Mouse (Mus musculus) liver, postnatal 0 days (tissue): ENCODE measurements around the gene Kcnt2. TPM values are rescaled to one million over a fixed set of nuclear protein-coding genes. Genes with fewer than 3 reads are reported as not detected.
A peak's percentile ranks its signal among the peaks of the same experiment; 100 is the strongest.

ENCODE experiments used
- ATAC-seq: fragments of 200-750 bp; cut with Nextera tagmentation; 2 replicates; pipeline ENCODE4 v1.8.0; 2017; ENCODE audit warnings: mild to moderate bottlenecking, moderate library complexity
- DNase-seq: peaks from one replicate; pipeline ENCODE4 v3.0.0-alpha.2; 2016
- H3K27ac ChIP-seq: fragments of 300-500 bp; sonication (generic); 2 replicates; pipeline ENCODE4 v1.5.1; 2014; ENCODE audit warnings: antibody characterized with exemption, moderate library complexity, mild to moderate bottlenecking, low read depth
- H3K27me3 ChIP-seq: fragments of 300-500 bp; sonication (generic); 2 replicates; pipeline ENCODE4 v1.6.1; 2014; ENCODE audit warnings: low read length, control low read depth, mixed read lengths; ENCODE audit not compliant: insufficient read depth
- H3K36me3 ChIP-seq: fragments of 300-500 bp; sonication (generic); replicated peaks from 2 replicates; pipeline ENCODE4 v1.6.1; 2014; ENCODE audit warnings: mild to moderate bottlenecking, control low read depth, low read length, moderate library complexity, mixed read lengths; ENCODE audit not compliant: insufficient read depth
- H3K4me1 ChIP-seq: fragments of 300-500 bp; sonication (generic); 2 replicates; pipeline ENCODE4 v1.6.1; 2014; ENCODE audit warnings: antibody characterized with exemption, mild to moderate bottlenecking, control low read depth; ENCODE audit not compliant: insufficient read depth
- H3K4me2 ChIP-seq: fragments of 300-500 bp; sonication (generic); 2 replicates; pipeline ENCODE4 v1.6.1; 2014; ENCODE audit warnings: low read depth, mild to moderate bottlenecking, low read length, moderate library complexity, mixed read lengths
- H3K4me3 ChIP-seq: fragments of 300-500 bp; sonication (generic); 2 replicates; pipeline ENCODE4 v1.5.1; 2014; ENCODE audit warnings: low read depth, low read length
- H3K9ac ChIP-seq: fragments of 300-500 bp; sonication (generic); replicated peaks from 2 replicates; pipeline ENCODE4 v1.6.1; 2014; ENCODE audit warnings: mild to moderate bottlenecking, moderate library complexity
- H3K9me3 ChIP-seq: fragments of 300-500 bp; sonication (generic); 2 replicates; pipeline ENCODE4 v1.6.1; 2016; ENCODE audit warnings: mild to moderate bottlenecking, control low read depth, low read length, mixed read lengths
- CTCF ChIP-seq: sonication (generic); IDR thresholded peaks from 2 replicates; pipeline ENCODE4 v1.5.1; 2016; ENCODE audit warnings: antibody characterized with exemption, low read depth
- EP300 ChIP-seq: IDR thresholded peaks from 2 replicates; pipeline ENCODE4 v1.6.1; 2016; ENCODE audit warnings: antibody characterized with exemption, low read depth, mild to moderate bottlenecking
- WGBS: fragments of 180-500 bp; shearing (Covaris S2); extraction: QIAGEN DNeasy Blood & Tissue Kit; methylation state at CpG from one replicate; pipeline ENCODE4 v1.1.7; 2014; ENCODE audit not compliant: insufficient replicate concordance; 5-methylcytosine and 5-hydroxymethylcytosine counted together
- polyA plus RNA-seq: library from polyadenylated mRNA; unstranded; fragments of >200 nt; fragmentation: Nextera tagmentation; extraction: Ambion mirVana; gene quantifications from 2 replicates; pipeline ENCODE4 v1.2.1, GENCODE M21; 2015

The Kcnt2 gene
- polyA plus RNA-seq, 1 experiment from 2014 or later, result 0.12 TPM

DNA sequence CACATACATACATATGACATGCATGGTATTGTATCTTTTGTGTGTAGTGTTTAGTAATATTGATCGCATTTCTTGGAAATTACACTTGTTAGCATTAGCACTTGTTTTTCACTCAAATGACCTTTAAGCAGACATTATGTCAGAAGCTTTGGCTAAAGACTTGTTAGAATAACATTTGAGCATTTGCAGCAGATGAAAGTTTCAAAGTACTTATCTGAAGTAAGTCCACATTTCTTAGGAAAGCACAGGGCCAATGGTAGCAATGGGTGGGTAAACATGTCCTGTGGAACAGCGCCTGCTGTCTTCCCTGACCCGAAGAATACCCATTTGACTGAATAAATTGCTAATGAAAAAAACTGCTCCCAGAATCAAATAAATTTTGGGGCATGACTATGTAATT, 135.1 kb downstream of the Kcnt2 start:
- Histone ChIP-seq H3K4me2 (no peak overlapping the region), H3K27ac (peak overlapping the region; percentile 89), H3K4me1 (no peaks in the 10 kb centered on the region), H3K4me3 (no peak overlapping the region), H3K36me3 (no peaks in the 10 kb centered on the region), H3K9ac (no peak overlapping the region), H3K9me3 (no peaks in the 10 kb centered on the region), H3K27me3 (no peaks in the 10 kb centered on the region)
- WGBS, result 74% methylated on average over 3 of the region's 3 CpGs
- TF ChIP-seq EP300 (peak; percentile 74), CTCF (no peak)
- ATAC-seq (peak; percentile 86), DNase-seq (no peak)

DNA sequence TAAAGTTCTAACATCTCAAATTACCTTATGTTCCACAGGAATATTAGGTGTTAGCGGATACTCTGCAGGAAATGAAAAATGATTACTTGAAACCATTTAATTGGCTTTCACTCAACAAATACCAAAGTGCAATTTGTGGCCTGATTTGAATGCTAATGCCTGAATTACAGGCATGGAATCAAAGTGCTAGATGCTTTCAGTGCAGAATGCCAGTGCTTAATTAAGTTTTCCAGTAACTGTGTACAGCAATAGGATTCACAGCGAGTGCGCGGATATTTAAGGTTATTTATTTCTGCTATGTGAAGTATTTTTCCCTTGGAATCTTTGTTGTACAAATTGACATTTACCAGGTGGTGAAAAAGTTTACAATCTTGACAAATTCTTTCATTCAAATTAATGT, 144.3 kb downstream of the Kcnt2 start:
- Histone ChIP-seq H3K27ac (no peak overlapping the region), H3K4me3 (no peak overlapping the region), H3K9me3 (no peaks in the 10 kb centered on the region), H3K9ac (no peak overlapping the region), H3K4me1 (no peaks in the 10 kb centered on the region), H3K27me3 (no peaks in the 10 kb centered on the region), H3K4me2 (no peak overlapping the region), H3K36me3 (no peaks in the 10 kb centered on the region)
- DNase-seq, result no peak
- TF ChIP-seq EP300 (no peak), CTCF (no peak)
- WGBS, result 90% methylated on average over 4 of the region's 4 CpGs
- no peak for ATAC-seq

DNA sequence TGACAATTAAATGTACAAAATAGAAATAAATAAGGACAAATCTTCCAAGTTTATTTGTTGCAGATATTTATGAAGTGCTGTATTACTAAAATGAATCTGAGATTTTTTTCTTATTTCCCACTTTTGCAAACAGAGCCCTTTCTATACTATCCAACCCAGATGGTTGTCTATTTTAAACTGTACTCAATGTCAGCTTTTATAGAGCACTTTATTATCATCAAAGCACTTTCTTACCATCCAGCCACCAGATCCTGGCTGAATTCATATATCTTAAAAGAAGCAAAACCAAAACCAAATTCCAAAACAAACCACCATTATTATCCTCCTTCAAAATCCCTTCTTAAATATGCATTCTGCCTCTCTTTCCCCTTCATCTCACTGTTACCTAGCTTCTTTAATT, 151.8 kb downstream of the Kcnt2 start:
- Histone ChIP-seq H3K4me1 (no peaks in the 10 kb centered on the region), H3K36me3 (no peaks in the 10 kb centered on the region), H3K9ac (no peak overlapping the region), H3K27ac (no peak overlapping the region), H3K4me2 (no peak overlapping the region), H3K4me3 (no peak overlapping the region), H3K9me3 (no peaks in the 10 kb centered on the region), H3K27me3 (no peaks in the 10 kb centered on the region)
- no peak for TF ChIP-seq CTCF
- TF ChIP-seq EP300, result no peak
- DNase-seq (no peak), ATAC-seq (no peak)

- no peaks in the 10 kb centered on the region for H3K4me1 ChIP-seq
- H3K27ac ChIP-seq, result no peak overlapping the region
- no peak overlapping the region for H3K4me2 ChIP-seq
- 56% methylated on average over 4 of the region's 4 CpGs for WGBS
- H3K9me3 ChIP-seq, result no peaks in the 10 kb centered on the region
- H3K9ac ChIP-seq, result no peak overlapping the region
- no peaks in the 10 kb centered on the region for H3K36me3 ChIP-seq
- no peak overlapping the region for H3K4me3 ChIP-seq
- DNase-seq (no peak), ATAC-seq (peak; percentile 73)
- no peaks in the 10 kb centered on the region for H3K27me3 ChIP-seq
- TF ChIP-seq EP300 (peak; percentile 7; the same call in 1 of the 2 replicates), CTCF (no peak)
Observed at GRCm38 (mm10) chr1:140406631-140407288, 160.8 kb downstream of the Kcnt2 start.

DNA sequence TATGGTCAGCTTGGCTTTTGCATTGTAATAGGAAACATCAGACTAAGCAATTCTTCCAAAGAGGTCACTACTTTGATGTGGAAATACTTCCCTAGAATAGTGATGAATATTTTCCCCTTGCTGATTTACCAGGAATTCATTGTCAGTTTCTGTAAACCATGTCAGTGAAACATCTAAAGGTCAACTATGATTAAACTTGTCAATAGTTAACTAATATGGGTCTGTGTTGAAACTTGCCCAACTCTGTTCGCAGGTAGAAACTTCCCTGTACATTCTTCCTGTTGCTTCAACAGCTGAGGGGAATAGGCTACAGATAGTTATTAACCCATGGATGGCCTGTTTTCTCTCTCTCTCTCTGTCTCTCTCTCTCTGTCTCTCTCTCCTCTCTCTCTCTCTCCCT, 169.8 kb downstream of the Kcnt2 start:
- H3K4me3 ChIP-seq, result no peak overlapping the region
- no peaks in the 10 kb centered on the region for H3K36me3 ChIP-seq
- ATAC-seq, result peak; percentile 97
- H3K27ac ChIP-seq, result peak overlapping the region; percentile 44
- no peak overlapping the region for H3K4me2 ChIP-seq
- 42% methylated on average over 1 of the region's 1 CpGs for WGBS
- DNase-seq, result no peak
- no peaks in the 10 kb centered on the region for H3K9me3 ChIP-seq
- H3K9ac ChIP-seq, result no peak overlapping the region
- H3K27me3 ChIP-seq, result no peaks in the 10 kb centered on the region
- no peaks in the 10 kb centered on the region for H3K4me1 ChIP-seq
- TF ChIP-seq CTCF, result no peak
- peak; percentile 83 for TF ChIP-seq EP300

- no peaks in the 10 kb centered on the region for H3K36me3 ChIP-seq
- no peak overlapping the region for H3K27ac ChIP-seq
- DNase-seq, result no peak
- no peaks in the 10 kb centered on the region for H3K9me3 ChIP-seq
- TF ChIP-seq EP300 (no peak), CTCF (no peak)
- H3K4me1 ChIP-seq, result no peaks in the 10 kb centered on the region
- H3K9ac ChIP-seq, result no peak overlapping the region
- ATAC-seq, result no peak
- H3K4me2 ChIP-seq, result no peak overlapping the region
- no peaks in the 10 kb centered on the region for H3K27me3 ChIP-seq
- no peak overlapping the region for H3K4me3 ChIP-seq
Observed at GRCm38 (mm10) chr1:140422954-140423353, 177.0 kb downstream of the Kcnt2 start.

GRCm38 (mm10) chr1:140429284-140429850, 183.4 kb downstream of the Kcnt2 start:
- Histone ChIP-seq H3K27me3 (no peaks in the 10 kb centered on the region), H3K27ac (no peak overlapping the region), H3K4me3 (no peak overlapping the region), H3K9ac (no peak overlapping the region), H3K36me3 (no peaks in the 10 kb centered on the region), H3K4me2 (no peak overlapping the region), H3K9me3 (no peaks in the 10 kb centered on the region), H3K4me1 (no peaks in the 10 kb centered on the region)
- 51% methylated on average over 2 of the region's 2 CpGs for WGBS
- DNase-seq, result no peak
- TF ChIP-seq EP300, result no peak
- TF ChIP-seq CTCF, result no peak
- no peak for ATAC-seq
